Mouse (Mus musculus): ENCODE data around the gene Phldb2. TPM values are rescaled to one million over a fixed set of nuclear protein-coding genes. Genes with fewer than 3 reads are reported as not detected.

The Phldb2 gene
- total and polyA plus RNA-seq, 3 experiments, result not detected

- no peaks in the 10 kb centered on the region for H3K4me1 ChIP-seq (ENCODE audit: control insufficient read depth in 1 of 2, insufficient read depth in 2 of 2, low read length in 2 of 2)
- H3K27ac ChIP-seq (ENCODE audit: control insufficient read depth, low read depth, low read length), result no peak overlapping the region
- no peak for TF ChIP-seq MYB (IDR thresholded peaks at IDR 0.05; ENCODE audit: low read depth, low read length)
- no peaks in the 10 kb centered on the region for H3K9me3 ChIP-seq (replicated peaks; ENCODE audit: insufficient read depth, low read length)
- no peak for DNase-seq (ENCODE audit: low read depth, low spot score)
- H3K27me3 ChIP-seq (ENCODE audit: control insufficient read depth in 1 of 2, insufficient read depth in 2 of 2, low read length in 2 of 2), result no peaks in the 10 kb centered on the region
- H3K79me2 ChIP-seq (ENCODE audit: control insufficient read depth, insufficient read depth, low read length, poor library complexity), result no peaks in the 10 kb centered on the region
- H3K9ac ChIP-seq (ENCODE audit: control insufficient read depth, low read depth, low read length, poor library complexity, severe bottlenecking), result no peak overlapping the region
- no peak overlapping the region for H3K4me3 ChIP-seq (ENCODE audit: control insufficient read depth in 1 of 2, insufficient read depth in 1 of 2, low read depth in 2 of 2, low read length in 2 of 2)
- no peaks in the 10 kb centered on the region for H3K36me3 ChIP-seq (ENCODE audit: control insufficient read depth in 1 of 2, insufficient read depth in 2 of 2, low read length in 2 of 2)
Measured at GRCm38 (mm10) chr16:45819911-45820310, 133.5 kb downstream of the Phldb2 start.

- H3K4me1 ChIP-seq (ENCODE audit: control insufficient read depth in 1 of 2, insufficient read depth in 2 of 2, low read length in 2 of 2), result no peaks in the 10 kb centered on the region
- H3K9ac ChIP-seq (ENCODE audit: control insufficient read depth, low read depth, low read length, poor library complexity, severe bottlenecking), result no peak overlapping the region
- DNase-seq (ENCODE audit: low read depth, low spot score), result no peak
- no peaks in the 10 kb centered on the region for H3K27me3 ChIP-seq (ENCODE audit: control insufficient read depth in 1 of 2, insufficient read depth in 2 of 2, low read length in 2 of 2)
- no peaks in the 10 kb centered on the region for H3K9me3 ChIP-seq (replicated peaks; ENCODE audit: insufficient read depth, low read length)
- H3K27ac ChIP-seq (ENCODE audit: control insufficient read depth, low read depth, low read length), result no peak overlapping the region
- no peak overlapping the region for H3K4me3 ChIP-seq (ENCODE audit: control insufficient read depth in 1 of 2, insufficient read depth in 1 of 2, low read depth in 2 of 2, low read length in 2 of 2)
- TF ChIP-seq POLR2A (IDR thresholded peaks at IDR 0.05; ENCODE audit: control insufficient read depth in 1 of 2, insufficient read depth in 1 of 2, low read depth in 1 of 2, low read length in 2 of 2, poor library complexity in 1 of 2), result no peak
- TF ChIP-seq RAD21 (IDR thresholded peaks at IDR 0.05; ENCODE audit: low read depth, low read length), result no peak
- TF ChIP-seq MEF2A (IDR thresholded peaks at IDR 0.05; ENCODE audit: extremely low read depth, insufficient replicate concordance, low read depth, low read length, poor library complexity, severe bottlenecking), result no peak
- no peak for TF ChIP-seq MXI1 (IDR thresholded peaks at IDR 0.05; ENCODE audit: low read depth, low read length)
- no peak for TF ChIP-seq CTCF (IDR thresholded peaks at IDR 0.05 in 2 of 3, conservative IDR thresholded peaks at IDR 0.05 in 1 of 3; ENCODE audit: control insufficient read depth in 1 of 3, insufficient read depth in 1 of 3, low read depth in 2 of 3, low read length in 3 of 3, poor library complexity in 1 of 3, severe bottlenecking in 1 of 3)
- no peak for TF ChIP-seq ELF1 (IDR thresholded peaks at IDR 0.05; ENCODE audit: low read depth, low read length)
- TF ChIP-seq POLR2AphosphoS5 (IDR thresholded peaks at IDR 0.05; ENCODE audit: borderline replicate concordance, low read depth, low read length), result no peak
- no peak for TF ChIP-seq ETS1 (IDR thresholded peaks at IDR 0.05; ENCODE audit: low read depth, low read length)
- TF ChIP-seq SMC3 (IDR thresholded peaks at IDR 0.05; ENCODE audit: low read depth, low read length), result no peak
- no peak for TF ChIP-seq MAFK (IDR thresholded peaks at IDR 0.05; ENCODE audit: borderline replicate concordance, low read depth, low read length)
- TF ChIP-seq TCF12 (IDR thresholded peaks at IDR 0.05; ENCODE audit: low read depth, low read length), result no peak
- no peak for TF ChIP-seq JUND (IDR thresholded peaks at IDR 0.05; ENCODE audit: low read depth, low read length)
- no peak for TF ChIP-seq MYC (IDR thresholded peaks at IDR 0.05; ENCODE audit: low read depth, low read length)
- no peak for TF ChIP-seq BHLHE40 (IDR thresholded peaks at IDR 0.05; ENCODE audit: borderline replicate concordance, low read depth, low read length)
- no peak for TF ChIP-seq ZC3H11A (IDR thresholded peaks at IDR 0.05; ENCODE audit: low read depth, low read length)
- no peak for TF ChIP-seq TBP (IDR thresholded peaks at IDR 0.05; ENCODE audit: low read depth, low read length)
- no peak for TF ChIP-seq TAL1 (IDR thresholded peaks at IDR 0.05; ENCODE audit: low read length)
- no peak for TF ChIP-seq ZMIZ1 (IDR thresholded peaks at IDR 0.05; ENCODE audit: low read depth, low read length)
- TF ChIP-seq MAX (IDR thresholded peaks at IDR 0.05; ENCODE audit: low read length), result no peak
- no peaks in the 10 kb centered on the region for H3K36me3 ChIP-seq (ENCODE audit: control insufficient read depth in 1 of 2, insufficient read depth in 2 of 2, low read length in 2 of 2)
- H3K79me2 ChIP-seq (ENCODE audit: control insufficient read depth, insufficient read depth, low read length, poor library complexity), result no peaks in the 10 kb centered on the region
Measured at GRCm38 (mm10) chr16:45817795-45818194, 135.6 kb downstream of the Phldb2 start.
